Mouse (Mus musculus) myocyte (in vitro differentiated cells): ENCODE results near the gene Odf4.

Experiments
- E2F4 ChIP-seq: IDR thresholded peaks from one replicate; pipeline ENCODE4 v1.6.1; 2011; ENCODE audit warnings: mild to moderate bottlenecking, control low read depth, moderate library complexity; ENCODE audit not compliant: insufficient read depth
- MAX ChIP-seq: IDR thresholded peaks from one replicate; pipeline ENCODE4 v1.6.1; 2011; ENCODE audit warnings: low read depth, mild to moderate bottlenecking, control low read depth
- MYOG ChIP-seq, 3 experiments: IDR thresholded peaks; one replicate each; pipeline ENCODE4 v1.6.1; 2011; ENCODE audit warnings: control low read depth in 2 of 3, low read depth in 2 of 3, mild to moderate bottlenecking in 2 of 3; ENCODE audit not compliant: insufficient read length in 2 of 3, control insufficient read depth in 1 of 3, insufficient read depth in 1 of 3
- POLR2A ChIP-seq: IDR thresholded peaks from one replicate; pipeline ENCODE4 v1.6.1; 2011; ENCODE audit warnings: low read depth, mild to moderate bottlenecking, control low read depth, moderate library complexity; ENCODE audit not compliant: insufficient read length
- POLR2AphosphoS2 ChIP-seq: IDR thresholded peaks from one replicate; pipeline ENCODE4 v1.6.1; 2011; ENCODE audit warnings: low read depth, control low read depth; ENCODE audit not compliant: insufficient read length
- REST ChIP-seq: IDR thresholded peaks from one replicate; pipeline ENCODE4 v1.6.1; 2011; ENCODE audit warnings: mild to moderate bottlenecking, control low read depth, moderate library complexity; ENCODE audit not compliant: insufficient read depth, insufficient read length
- SRF ChIP-seq: IDR thresholded peaks from one replicate; pipeline ENCODE4 v1.6.1; 2011; ENCODE audit warnings: low read depth; ENCODE audit not compliant: control insufficient read depth, insufficient read length
- TCF12 ChIP-seq: IDR thresholded peaks from one replicate; pipeline ENCODE4 v1.6.1; 2011; ENCODE audit warnings: mild to moderate bottlenecking, control low read depth; ENCODE audit not compliant: poor library complexity, insufficient read depth, severe bottlenecking
- USF1 ChIP-seq: IDR thresholded peaks from one replicate; pipeline ENCODE4 v1.6.1; 2011; ENCODE audit warnings: low read depth, mild to moderate bottlenecking, control low read depth, moderate library complexity

GRCm38 (mm10) chr11:68899815-68900214 is 27.1 kb downstream of the Odf4 start:
- no peak for TF ChIP-seq POLR2A
- TF ChIP-seq TCF12: no peak
- TF ChIP-seq MYOG (IDR thresholded peaks at IDR 0.05; ENCODE audit: control insufficient read depth in 1 of 3, insufficient read depth in 1 of 3, insufficient read length in 2 of 3, low read depth in 2 of 3): no peak
- TF ChIP-seq MAX: no peak
- TF ChIP-seq USF1: no peak
- TF ChIP-seq E2F4: no peak
- no peak for TF ChIP-seq REST
- no peak for TF ChIP-seq POLR2AphosphoS2
- no peak for TF ChIP-seq SRF
